Mouse (Mus musculus): ENCODE measurements around the gene Xylb.
"Not testable (repeated sequence)": the region's sequence is repeated elsewhere in the genome, so short reads cannot be mapped to it uniquely, and the experiment has no call there.

Xylb gene

GRCm38 (mm10) chr9:119342728-119343127 lies 14.5 kb upstream of the Xylb start:
- no peak for DNase-seq

- no peak for DNase-seq
These were observed 10.8 kb upstream of the Xylb start for GRCm38 (mm10) chr9:119346376-119346775.

GRCm38 (mm10) chr9:119350531-119350930 lies 6.7 kb upstream of the Xylb start:
- DNase-seq: no peak

- no peak for DNase-seq
These were observed 6.1 kb upstream of the Xylb start for GRCm38 (mm10) chr9:119350947-119351705.

- peak; percentile 50 for DNase-seq
These were observed 5.1 kb upstream of the Xylb start for GRCm38 (mm10) chr9:119352060-119352459.

GRCm38 (mm10) chr9:119353926-119354325 lies 3.3 kb upstream of the Xylb start:
- no peak for DNase-seq

GRCm38 (mm10) chr9:119355943-119356342 lies 1.2 kb upstream of the Xylb start:
- no peak for DNase-seq

- no peak for DNase-seq
These were observed 863 bp downstream of the Xylb start for GRCm38 (mm10) chr9:119358058-119358429.

- DNase-seq: no peak
These were observed 4.2 kb downstream of the Xylb start for GRCm38 (mm10) chr9:119361416-119361815.

GRCm38 (mm10) chr9:119363229-119363628 lies 6.0 kb downstream of the Xylb start:
- DNase-seq: no peak

- no peak for DNase-seq
These were observed 8.1 kb downstream of the Xylb start, which contains the start of gene Slc22a14 for GRCm38 (mm10) chr9:119365284-119365683. Slc22a14 (minus strand) TSS chr9:119365553.

GRCm38 (mm10) chr9:119368367-119368766 lies 11.2 kb downstream of the Xylb start:
- no peak for DNase-seq

- DNase-seq: not testable (repeated sequence)
These were observed 13.6 kb downstream of the Xylb start for GRCm38 (mm10) chr9:119370770-119371169.

GRCm38 (mm10) chr9:119371251-119371650 lies 14.1 kb downstream of the Xylb start:
- no peak for DNase-seq

GRCm38 (mm10) chr9:119375008-119375407 lies 17.8 kb downstream of the Xylb start:
- no peak for DNase-seq

GRCm38 (mm10) chr9:119375556-119375955 lies 18.4 kb downstream of the Xylb start:
- no peak for DNase-seq

- no peak for DNase-seq
These were observed 21.1 kb downstream of the Xylb start for GRCm38 (mm10) chr9:119378231-119378630.

- DNase-seq: peak; percentile 17
These were observed 25.4 kb downstream of the Xylb start for GRCm38 (mm10) chr9:119382603-119383002.

GRCm38 (mm10) chr9:119388956-119389355 lies 31.8 kb downstream of the Xylb start:
- no peak for DNase-seq

- DNase-seq: no peak
These were observed 33.0 kb downstream of the Xylb start for GRCm38 (mm10) chr9:119390214-119390613.

- DNase-seq: no peak
These were observed 37.6 kb downstream of the Xylb start for GRCm38 (mm10) chr9:119394808-119395207.

GRCm38 (mm10) chr9:119401351-119401750 lies 44.2 kb downstream of the Xylb start:
- DNase-seq: no peak

GRCm38 (mm10) chr9:119401801-119402214 lies 44.6 kb downstream of the Xylb start, which contains the start of gene Acvr2b:
Acvr2b (plus strand) TSS chr9:119402118.
- DNase-seq: peak; percentile 90
